Mouse (Mus musculus) hindbrain, embryonic 11.5 days (tissue): Measurements from ENCODE around the gene Chchd1. TPM values are rescaled to one million over a fixed set of nuclear protein-coding genes. Genes with fewer than 3 reads are reported as not detected.

Source experiments
- ATAC-seq: fragments of 200-750 bp; cut with Nextera tagmentation; 2 replicates; pipeline ENCODE4 v1.8.0; 2017; ENCODE audit warnings: mild to moderate bottlenecking, moderate TSS enrichment, moderate library complexity; ENCODE audit not compliant: low FRiP score
- DNase-seq: peaks from one replicate; pipeline ENCODE4 v3.0.0-alpha.2; 2015; ENCODE audit warnings: low spot score
- H3K27ac ChIP-seq: fragments of 300-500 bp; sonication (generic); 2 replicates; pipeline ENCODE4 v1.5.1; 2014; ENCODE audit warnings: mild to moderate bottlenecking, low read depth, low read length
- H3K27me3 ChIP-seq: fragments of 300-500 bp; sonication (generic); 2 replicates; pipeline ENCODE4 v1.6.1; 2014; ENCODE audit warnings: mild to moderate bottlenecking, low read length, moderate library complexity, mixed read lengths; ENCODE audit not compliant: control insufficient read depth, insufficient read depth
- H3K36me3 ChIP-seq: fragments of 300-500 bp; sonication (generic); 2 replicates; pipeline ENCODE4 v1.6.1; 2014; ENCODE audit warnings: mild to moderate bottlenecking, low read length, moderate library complexity, mixed read lengths; ENCODE audit not compliant: control insufficient read depth, insufficient read depth
- H3K4me1 ChIP-seq: fragments of 300-500 bp; sonication (generic); replicated peaks from 2 replicates; pipeline ENCODE4 v1.6.1; 2014; ENCODE audit warnings: low read length, mixed read lengths; ENCODE audit not compliant: control insufficient read depth, insufficient read depth
- H3K4me2 ChIP-seq: fragments of 300-500 bp; sonication (generic); replicated peaks from 2 replicates; pipeline ENCODE4 v1.6.1; 2014; ENCODE audit warnings: mild to moderate bottlenecking, low read depth, low read length
- H3K4me3 ChIP-seq: fragments of 300-500 bp; sonication (generic); 2 replicates; pipeline ENCODE4 v1.5.1; 2014; ENCODE audit warnings: low read depth, low read length
- H3K9ac ChIP-seq: fragments of 300-500 bp; sonication (generic); 2 replicates; pipeline ENCODE4 v1.6.1; 2014; ENCODE audit warnings: low read depth, low read length
- H3K9me3 ChIP-seq: fragments of 300-500 bp; sonication (generic); 2 replicates; pipeline ENCODE4 v1.6.1; 2016; ENCODE audit warnings: low read length; ENCODE audit not compliant: control insufficient read depth
- WGBS: fragments of 180-500 bp; shearing (Covaris S2); extraction: QIAGEN DNeasy Blood & Tissue Kit; methylation state at CpG from one replicate; pipeline ENCODE4 v1.1.7; 2014; 5-methylcytosine and 5-hydroxymethylcytosine counted together
- polyA plus RNA-seq: library from polyadenylated mRNA; unstranded; fragments of >200 nt; fragmentation: Nextera tagmentation; extraction: Ambion mirVana; gene quantifications from 2 replicates; pipeline ENCODE4 v1.2.1, GENCODE M21; 2014

Chchd1 gene
- polyA plus RNA-seq, 1 experiment from 2014 or later, result 223 TPM

- H3K9ac ChIP-seq, result peak overlapping the region; percentile 84
- H3K9me3 ChIP-seq, result no peaks in the 10 kb centered on the region
- no peaks in the 10 kb centered on the region for H3K27me3 ChIP-seq
- peak overlapping the region; percentile 86 for H3K4me3 ChIP-seq
- 48% methylated on average over 13 of the region's 13 CpGs for WGBS
- H3K27ac ChIP-seq, result peak overlapping the region; percentile 96
- H3K4me1 ChIP-seq, result peaks cover 10% of the 10 kb centered on the region; the same call in 1 of the 2 replicates
- H3K4me2 ChIP-seq, result peak overlapping the region; percentile 84
- ATAC-seq (peak; percentile 60), DNase-seq (no peak)
- H3K36me3 ChIP-seq, result peaks cover 16% of the 10 kb centered on the region; the same call in 1 of the 2 replicates
Measured at GRCm38 (mm10) chr14:20694185-20694883, 8.5 kb upstream of the Chchd1 start.

GRCm38 (mm10) chr14:20694884-20695760 is 7.7 kb upstream of the Chchd1 start, which contains the start of gene Fut11:
TSS of gene Fut11 (plus strand) at chr14:20694968.
- Histone ChIP-seq H3K9ac (peak within 1 kb of the TSS; percentile 84), H3K4me3 (peak within 1 kb of the TSS; percentile 86), H3K36me3 (peaks cover 12% of the 10 kb centered on the region; the same call in 1 of the 2 replicates), H3K27ac (peak within 1 kb of the TSS; percentile 96), H3K4me1 (peaks cover 10% of the 10 kb centered on the region; the same call in 1 of the 2 replicates), H3K9me3 (no peaks in the 10 kb centered on the region), H3K4me2 (peak within 1 kb of the TSS; percentile 84), H3K27me3 (no peaks in the 10 kb centered on the region)
- ATAC-seq, result peak; percentile 95
- DNase-seq, result peak; percentile 92
- under 1% methylated on average over 107 of the region's 111 CpGs for WGBS

GRCm38 (mm10) chr14:20695761-20696520 is 6.9 kb upstream of the Chchd1 start:
- ATAC-seq, result no peak
- Histone ChIP-seq H3K4me1 (peaks cover 10% of the 10 kb centered on the region; the same call in 1 of the 2 replicates), H3K4me2 (peak overlapping the region; percentile 84), H3K4me3 (peak overlapping the region; percentile 86), H3K36me3 (peaks cover 10% of the 10 kb centered on the region; the same call in 1 of the 2 replicates), H3K9ac (peak overlapping the region; percentile 84), H3K27me3 (no peaks in the 10 kb centered on the region), H3K27ac (peak overlapping the region; percentile 96), H3K9me3 (no peaks in the 10 kb centered on the region)
- no peak for DNase-seq
- 17% methylated on average over 27 of the region's 27 CpGs for WGBS

- Histone ChIP-seq H3K9me3 (no peaks in the 10 kb centered on the region), H3K36me3 (0 out of 2 replicates have a peak, but pooled peaks cover 7% of the 10 kb centered on the region), H3K4me2 (peak overlapping the region; percentile 84), H3K4me1 (peaks cover 14% of the 10 kb centered on the region; the same call in 1 of the 2 replicates), H3K27ac (no peak overlapping the region), H3K4me3 (peak overlapping the region; percentile 86), H3K9ac (peak overlapping the region; percentile 34; the same call in 1 of the 2 replicates), H3K27me3 (no peaks in the 10 kb centered on the region)
- DNase-seq (peak; percentile 43), ATAC-seq (no peak)
- WGBS, result 23% methylated on average over 1 of the region's 1 CpGs
Measured at GRCm38 (mm10) chr14:20696986-20697385, 5.8 kb upstream of the Chchd1 start.

GRCm38 (mm10) chr14:20698515-20698914 is 4.3 kb upstream of the Chchd1 start:
- H3K9me3 ChIP-seq, result no peaks in the 10 kb centered on the region
- H3K4me1 ChIP-seq, result peaks cover 14% of the 10 kb centered on the region; the same call in 1 of the 2 replicates
- no peak overlapping the region for H3K27ac ChIP-seq
- no peak overlapping the region for H3K4me2 ChIP-seq
- H3K27me3 ChIP-seq, result no peaks in the 10 kb centered on the region
- DNase-seq (no peak), ATAC-seq (no peak)
- 97% methylated on average over 2 of the region's 2 CpGs for WGBS
- H3K4me3 ChIP-seq, result no peak overlapping the region
- 0 out of 2 replicates have a peak, but pooled peaks cover 4% of the 10 kb centered on the region for H3K36me3 ChIP-seq
- no peak overlapping the region for H3K9ac ChIP-seq

- no peak overlapping the region for H3K4me3 ChIP-seq
- 82% methylated on average over 3 of the region's 3 CpGs for WGBS
- H3K9me3 ChIP-seq, result no peaks in the 10 kb centered on the region
- ATAC-seq (no peak), DNase-seq (no peak)
- H3K9ac ChIP-seq, result no peak overlapping the region
- H3K27me3 ChIP-seq, result no peaks in the 10 kb centered on the region
- H3K4me1 ChIP-seq, result peaks cover 14% of the 10 kb centered on the region; the same call in 1 of the 2 replicates
- no peak overlapping the region for H3K4me2 ChIP-seq
- H3K36me3 ChIP-seq, result no peaks in the 10 kb centered on the region
- no peak overlapping the region for H3K27ac ChIP-seq
Measured at GRCm38 (mm10) chr14:20700362-20700761, 2.4 kb upstream of the Chchd1 start.

GRCm38 (mm10) chr14:20701554-20701953 is 1.3 kb upstream of the Chchd1 start:
- Histone ChIP-seq H3K4me2 (peak overlapping the region; percentile 56; the same call in 1 of the 2 replicates), H3K4me1 (peaks cover 9% of the 10 kb centered on the region; the same call in 1 of the 2 replicates), H3K27ac (no peak overlapping the region), H3K9ac (no peak overlapping the region), H3K4me3 (no peak overlapping the region), H3K27me3 (no peaks in the 10 kb centered on the region), H3K36me3 (no peaks in the 10 kb centered on the region), H3K9me3 (no peaks in the 10 kb centered on the region)
- no peak for DNase-seq
- no peak for ATAC-seq
- 89% methylated on average over 8 of the region's 8 CpGs for WGBS
